Mouse (Mus musculus) urinary bladder, postnatal 25 days (tissue): ENCODE results near the gene Ppp1r9a.
A peak's percentile ranks its signal among the peaks of the same experiment; 100 is the strongest.

Experiments used
- DNase-seq: peaks from one replicate; pipeline ENCODE4 v3.0.0; 2022; ENCODE audit warnings: low spot score

The Ppp1r9a gene

DNA sequence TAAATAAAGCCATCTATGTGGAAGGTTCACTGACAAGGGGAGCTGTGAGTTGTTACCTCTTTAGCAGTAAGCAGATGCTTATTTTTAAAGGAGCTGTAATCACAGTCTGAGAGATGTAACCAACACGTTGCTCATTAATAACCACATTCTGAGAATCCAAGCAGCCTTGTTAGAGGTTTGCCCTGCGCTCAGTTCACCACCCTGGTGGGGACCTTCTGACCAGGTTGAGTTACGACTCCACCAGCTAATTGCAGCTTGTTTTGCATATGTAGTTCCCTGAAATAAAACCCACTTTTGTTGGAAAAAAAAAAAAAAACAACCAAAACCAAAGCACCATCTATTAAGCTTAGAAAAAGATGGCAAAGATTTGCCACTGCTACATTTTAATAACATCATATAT lies 205.8 kb downstream of the Ppp1r9a start:
- DNase-seq, result no peak

DNA sequence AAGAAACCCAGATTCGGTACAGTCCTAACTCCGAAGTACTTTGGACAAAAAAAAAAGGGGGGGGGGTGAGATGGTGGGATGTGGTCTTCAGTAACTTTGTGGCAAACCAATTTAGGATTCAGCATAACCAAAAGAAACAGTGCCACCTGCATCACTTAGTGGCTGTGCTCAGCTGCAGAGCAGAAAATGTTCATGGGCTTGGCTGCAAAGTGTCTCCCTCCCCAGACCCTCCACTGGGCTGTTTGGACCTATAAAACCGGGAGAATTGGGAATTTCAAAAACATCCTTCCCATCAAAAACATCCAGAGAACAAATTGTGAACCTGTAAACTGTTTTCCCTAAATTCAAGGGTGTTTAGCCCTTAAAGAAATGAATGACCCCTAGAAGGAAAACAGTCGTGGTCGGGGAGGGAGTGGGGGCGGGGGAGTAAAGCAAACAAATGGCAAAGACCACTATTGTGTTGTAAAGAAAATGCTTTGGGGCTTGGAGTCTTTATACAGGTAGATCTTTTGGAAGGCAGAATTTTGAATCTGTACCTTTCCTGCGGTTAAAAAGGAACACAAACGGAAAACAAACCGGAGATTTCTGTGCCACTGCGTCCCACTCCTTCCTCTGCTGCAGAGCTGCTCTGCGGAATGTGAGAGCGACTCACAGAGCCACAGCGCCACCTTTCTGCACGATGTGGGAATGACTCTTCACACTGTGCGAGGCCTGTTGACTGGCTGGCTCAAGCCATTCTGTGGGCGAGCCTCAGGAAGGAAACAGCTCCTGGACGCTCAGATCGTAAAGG lies 207.4 kb downstream of the Ppp1r9a start:
- DNase-seq, result peak; percentile 78

DNA sequence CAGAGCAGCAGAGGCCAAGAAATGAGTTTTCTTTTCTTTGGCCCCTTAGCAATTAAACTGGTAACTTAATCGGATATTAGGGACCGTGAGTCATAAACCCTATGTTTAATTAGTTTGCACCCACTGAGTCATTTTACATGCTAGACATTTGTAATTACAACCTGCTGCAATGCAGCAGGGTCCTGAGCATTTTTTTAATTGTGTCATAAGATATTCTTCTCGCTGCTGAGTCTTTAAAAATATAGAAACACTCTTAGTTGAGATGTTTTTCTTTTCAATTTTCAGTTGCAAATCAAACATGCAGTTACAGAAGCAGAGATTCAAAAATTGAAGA lies 208.0 kb downstream of the Ppp1r9a start:
- no peak for DNase-seq

DNA sequence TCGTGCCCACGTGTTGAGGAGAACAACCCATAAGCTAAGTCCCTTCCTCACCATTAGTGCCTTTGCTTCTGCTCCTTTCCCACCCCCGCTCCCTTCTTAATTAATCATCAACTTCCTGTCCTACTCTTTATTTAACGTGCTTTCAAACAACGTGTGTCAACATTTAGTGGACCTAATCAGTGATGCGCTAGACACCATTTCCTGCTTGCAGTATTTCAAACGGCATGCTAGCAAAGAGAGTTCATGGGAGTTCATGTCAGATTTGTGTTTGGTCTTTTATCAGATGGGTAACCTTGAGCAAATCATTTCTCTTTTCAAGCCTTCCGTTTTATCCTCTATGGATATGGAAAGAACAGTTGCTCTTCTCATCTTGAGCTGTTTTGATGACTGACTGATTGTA lies 210.4 kb downstream of the Ppp1r9a start:
- no peak for DNase-seq

DNA sequence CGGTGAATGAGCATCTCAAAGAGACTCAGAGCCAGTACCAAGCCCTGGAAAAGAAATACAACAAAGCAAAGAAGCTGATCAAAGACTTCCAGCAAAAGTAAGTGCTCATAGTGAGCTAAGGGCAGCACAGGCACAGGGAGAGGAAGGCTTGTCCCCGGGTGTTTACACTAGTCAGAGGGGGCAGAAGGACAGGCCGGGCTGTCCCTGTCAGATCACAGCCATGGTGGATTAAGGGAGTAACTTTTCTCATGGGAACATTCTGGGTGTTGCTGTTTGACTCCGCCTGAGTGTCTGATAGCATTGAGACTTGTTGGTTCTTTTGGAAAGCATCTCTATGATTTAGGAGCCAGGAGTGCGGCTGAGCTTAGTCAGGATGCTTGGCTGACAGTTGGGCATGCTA lies 211.0 kb downstream of the Ppp1r9a start:
- no peak for DNase-seq

DNA sequence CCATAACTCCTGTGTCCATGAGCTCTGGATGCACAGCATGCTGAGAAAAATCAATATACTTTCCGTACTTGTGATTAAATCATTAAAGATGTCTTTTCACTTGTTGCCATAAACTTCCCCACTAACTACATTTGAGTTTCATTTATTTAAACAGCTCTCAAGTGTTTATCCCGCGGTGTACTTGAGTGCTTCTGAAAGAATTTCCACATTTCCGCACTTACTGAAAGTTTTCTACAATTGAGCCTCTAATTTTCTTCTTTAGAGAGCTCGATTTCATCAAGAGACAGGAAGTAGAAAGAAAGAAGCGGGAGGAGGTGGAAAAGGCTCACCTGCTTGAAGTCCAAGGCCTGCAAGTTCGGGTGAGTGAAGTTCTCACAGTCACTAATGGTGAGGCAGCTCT lies 212.1 kb downstream of the Ppp1r9a start:
- no peak for DNase-seq

DNA sequence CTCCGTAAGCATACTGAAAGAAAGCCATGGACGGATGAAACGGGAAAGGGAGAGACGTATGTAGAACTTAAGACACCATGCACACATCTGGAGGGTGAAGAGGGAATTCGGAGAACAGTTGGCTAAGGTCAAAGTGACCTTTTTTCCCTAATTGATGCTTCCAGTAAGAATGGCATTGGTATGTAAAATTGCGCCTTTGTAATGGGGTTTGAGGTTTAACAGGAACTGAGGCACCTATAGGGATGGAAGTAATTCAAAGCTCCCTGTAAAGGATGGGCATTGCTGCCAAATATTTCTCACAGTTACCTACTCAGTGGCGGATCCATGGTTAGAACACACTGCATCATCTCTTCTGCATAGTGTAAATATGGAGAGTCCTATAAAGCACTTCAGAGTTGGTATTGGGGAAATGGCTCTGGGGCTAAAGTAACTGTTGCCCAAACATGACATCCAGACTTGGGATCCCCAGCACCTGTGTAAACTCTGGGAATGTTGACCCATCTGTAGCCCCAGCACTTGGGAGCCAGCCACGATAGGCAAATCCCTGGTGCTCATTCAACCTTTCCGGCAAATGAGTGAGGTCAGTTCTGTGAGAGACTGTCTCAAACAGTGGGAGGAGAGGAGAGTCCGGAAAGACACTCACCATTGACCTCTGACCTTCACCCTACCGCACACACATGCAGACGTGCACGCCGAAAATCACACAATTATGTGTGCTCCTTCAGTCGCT lies 216.6 kb downstream of the Ppp1r9a start:
- DNase-seq, result no peak

DNA sequence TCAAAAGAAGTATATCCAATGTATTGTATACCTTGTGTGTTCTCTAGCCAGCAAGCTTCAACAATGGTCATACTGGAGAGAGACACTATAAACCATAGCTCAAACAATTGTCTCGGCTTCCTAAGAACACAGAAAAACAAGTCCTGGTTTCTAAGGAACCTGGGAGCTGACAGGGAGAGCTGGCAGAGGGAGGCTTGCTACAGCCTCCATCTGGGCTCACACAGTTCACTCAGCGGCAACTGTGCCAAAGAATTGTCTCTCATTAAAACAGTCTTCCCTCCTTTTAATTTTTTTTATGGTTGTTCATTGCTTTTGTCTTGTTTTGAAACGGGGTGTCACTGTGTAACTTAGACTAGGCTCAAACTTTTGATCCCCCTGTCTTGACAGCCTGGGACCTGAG lies 217.5 kb downstream of the Ppp1r9a start:
- DNase-seq, result no peak

DNA sequence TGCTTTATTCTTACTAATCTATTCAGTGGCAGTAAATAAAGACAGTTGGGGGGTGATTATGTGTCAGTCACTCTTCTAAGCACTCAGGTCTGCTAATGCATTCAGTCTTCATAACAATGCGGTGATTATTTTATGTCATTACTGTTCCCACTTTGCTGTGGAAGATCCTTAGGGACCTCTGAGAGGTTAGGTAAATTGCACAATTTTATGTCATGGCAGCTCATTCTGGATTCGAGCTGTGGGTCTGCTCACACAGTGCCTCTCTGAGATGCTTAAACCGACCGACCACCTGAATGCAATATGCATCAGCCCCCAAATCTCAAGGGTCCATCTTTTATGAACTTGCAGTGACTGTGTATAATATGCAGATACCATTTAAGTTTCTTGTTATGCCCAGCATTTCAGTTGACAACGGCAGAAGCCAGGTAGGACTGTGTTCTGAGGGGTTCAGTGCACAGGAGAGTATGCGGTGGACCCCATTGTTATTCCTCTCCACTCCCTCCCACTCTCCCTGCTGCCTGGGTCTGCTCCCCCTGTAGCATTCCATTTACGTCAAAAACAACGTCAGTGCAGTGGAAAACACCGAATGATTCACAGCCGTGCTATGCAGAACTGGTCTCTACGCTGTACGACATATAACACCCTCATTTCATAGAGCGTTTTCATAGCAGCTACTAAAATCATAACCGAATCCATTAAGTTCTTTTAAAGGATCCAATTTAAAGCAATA lies 226.8 kb downstream of the Ppp1r9a start:
- DNase-seq, result no peak

DNA sequence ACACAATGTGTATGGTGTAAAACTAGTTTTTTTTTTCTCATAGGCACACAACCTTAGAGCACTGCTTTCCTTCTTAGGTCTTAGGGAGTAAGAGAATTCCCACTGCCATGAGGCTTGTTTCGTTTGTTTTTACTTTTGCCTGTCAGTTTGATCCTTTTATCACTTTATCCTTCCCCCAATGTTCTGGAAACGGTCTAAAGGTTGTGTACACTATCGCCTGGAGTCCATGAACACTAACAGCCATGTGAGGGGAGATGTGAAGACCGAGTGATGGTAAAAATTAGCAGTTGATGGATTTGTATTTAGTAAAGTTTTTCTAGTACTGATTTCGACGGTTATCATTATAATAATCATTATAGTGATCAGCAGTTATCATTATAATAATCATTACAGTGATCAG lies 232.3 kb downstream of the Ppp1r9a start:
- no peak for DNase-seq

DNA sequence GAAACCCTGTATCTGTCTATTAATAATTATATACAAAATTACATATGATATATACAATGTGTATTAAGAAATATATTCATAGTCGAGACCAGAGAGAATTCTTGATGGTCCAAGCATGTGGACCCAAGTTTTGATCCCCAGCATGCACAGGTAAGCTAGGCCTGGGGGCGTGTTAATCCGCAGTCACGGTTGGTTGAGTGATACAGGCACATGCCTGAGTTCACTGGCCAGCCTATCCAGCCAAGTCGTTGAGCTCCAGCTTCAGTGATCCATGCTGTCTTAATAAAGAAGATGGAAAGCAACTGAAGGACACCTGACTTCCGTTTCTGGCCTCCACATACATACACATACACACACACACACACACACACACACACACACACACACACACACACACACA lies 233.3 kb downstream of the Ppp1r9a start:
- DNase-seq, result no peak

DNA sequence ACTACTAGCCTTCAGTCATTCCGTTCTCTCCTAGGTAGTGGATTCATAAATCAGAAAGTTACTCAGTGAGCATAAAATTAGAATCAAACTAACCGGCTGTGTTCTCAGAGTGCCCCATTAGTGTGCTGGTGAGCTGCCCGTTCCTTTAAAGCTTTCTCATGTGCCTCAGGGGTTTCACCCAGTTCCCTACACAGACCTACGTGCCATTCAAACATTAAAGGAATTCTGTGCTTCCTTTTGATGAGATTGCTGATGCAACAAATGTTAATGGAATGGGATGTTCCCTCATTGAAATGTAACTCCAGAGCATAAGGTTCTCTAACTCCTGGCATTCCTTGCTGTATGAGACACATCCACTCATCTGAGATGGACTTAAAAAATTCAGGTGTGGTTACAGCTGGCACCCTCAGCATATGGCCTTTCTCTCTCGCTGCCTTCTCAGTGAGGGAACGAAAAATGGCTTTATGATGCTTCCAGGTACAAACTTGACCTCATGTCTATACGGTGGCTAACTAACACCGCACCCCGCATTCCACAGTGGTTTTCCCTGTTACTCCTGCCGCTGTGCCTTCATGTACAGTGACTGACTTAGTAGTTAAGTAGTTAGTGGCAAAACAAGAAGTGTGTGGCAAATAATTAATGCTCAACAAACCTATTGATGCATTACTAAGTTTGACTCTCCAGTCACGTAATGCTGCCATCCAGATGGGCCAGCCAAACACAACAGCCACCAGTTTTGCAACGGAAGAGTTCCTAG lies 236.3 kb downstream of the Ppp1r9a start:
- DNase-seq, result no peak

DNA sequence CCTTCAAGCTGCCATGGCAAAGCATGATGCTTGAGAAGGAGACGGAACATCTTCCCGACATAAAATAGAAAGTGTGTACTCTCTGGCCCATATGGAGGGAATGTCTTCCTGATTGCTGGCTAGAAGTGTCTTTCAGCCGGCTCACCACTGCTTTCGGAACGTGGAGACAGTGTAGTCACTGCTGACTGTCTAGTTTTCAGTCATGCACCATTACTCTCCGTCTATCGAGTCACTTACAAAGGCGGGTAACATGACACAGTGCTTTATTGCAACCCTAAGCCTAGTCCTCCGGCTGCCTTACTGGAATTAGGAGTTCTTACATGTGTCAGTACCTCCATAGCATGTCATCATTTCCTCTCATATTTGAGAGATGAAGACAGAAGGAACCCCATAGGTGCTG lies 236.9 kb downstream of the Ppp1r9a start:
- no peak for DNase-seq

DNA sequence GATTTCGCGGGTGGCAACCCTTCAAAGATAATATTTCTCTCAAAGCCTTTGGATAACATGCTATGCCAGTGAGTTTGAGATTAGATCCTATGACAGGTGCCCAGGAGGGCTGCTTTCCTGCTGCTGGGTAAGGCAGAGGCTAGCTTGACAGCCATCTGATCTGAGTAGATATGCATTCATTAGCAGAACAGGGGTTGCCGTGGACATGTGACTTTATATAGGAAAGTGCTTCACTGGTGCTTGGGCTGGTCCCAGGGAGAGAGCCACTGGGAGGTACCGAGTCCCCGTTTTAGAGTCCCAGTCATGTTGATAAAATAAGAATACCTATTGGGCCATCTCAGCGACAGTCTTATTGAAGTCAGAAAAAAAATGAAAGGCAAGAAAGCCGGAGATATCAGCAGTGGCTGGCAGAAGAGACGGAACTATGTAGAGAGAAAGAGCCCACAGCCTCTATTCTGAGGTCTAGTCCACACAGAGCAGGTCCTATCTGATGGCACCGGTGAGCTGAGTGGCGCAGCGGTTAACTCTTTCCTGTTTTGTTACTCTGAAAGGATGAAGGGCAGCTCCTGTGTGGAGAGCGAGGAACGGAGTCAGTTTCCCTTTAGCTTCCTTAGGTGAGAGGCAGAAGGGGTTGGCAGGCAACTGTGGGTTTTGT lies 244.9 kb downstream of the Ppp1r9a start:
- DNase-seq, result no peak

DNA sequence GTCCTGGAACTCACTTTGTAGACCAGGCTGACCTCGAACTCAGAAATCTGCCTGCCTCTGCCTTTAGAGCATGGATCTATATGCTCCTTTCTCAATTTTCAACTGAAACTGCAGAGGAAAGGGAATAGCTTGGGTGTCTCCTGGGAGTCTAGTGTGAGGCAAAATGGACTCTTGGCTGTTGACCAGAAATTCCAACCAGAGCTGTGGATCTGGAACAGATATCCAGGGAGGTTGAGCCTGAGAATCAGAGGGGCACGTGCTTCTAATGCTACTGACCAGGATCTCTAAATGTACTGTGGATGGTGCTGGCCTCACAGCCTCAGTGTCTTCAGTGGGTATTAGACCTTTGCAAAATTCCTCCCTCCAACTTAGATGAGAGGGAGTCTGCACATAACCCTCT lies 247.2 kb downstream of the Ppp1r9a start:
- no peak for DNase-seq

DNA sequence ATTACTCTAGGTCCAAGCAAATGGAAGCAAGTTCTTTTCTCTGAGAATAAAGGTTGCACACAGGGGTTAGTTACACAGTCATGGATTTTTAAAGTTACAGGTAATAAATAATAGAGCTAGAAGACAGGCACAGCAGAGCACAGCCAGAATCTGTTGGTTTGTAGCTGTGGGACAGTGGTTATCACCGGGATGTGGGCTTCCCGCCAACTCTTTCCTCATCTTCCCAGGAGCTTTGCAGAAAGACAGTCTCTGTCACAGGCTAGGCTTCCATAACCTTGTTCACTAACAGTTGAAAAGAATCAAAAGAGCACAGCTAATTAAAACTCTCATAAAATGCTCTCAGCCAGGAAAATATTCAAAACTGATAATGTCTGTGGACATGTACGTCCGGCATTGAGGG lies 248.5 kb downstream of the Ppp1r9a start:
- peak; percentile 14 for DNase-seq

DNA sequence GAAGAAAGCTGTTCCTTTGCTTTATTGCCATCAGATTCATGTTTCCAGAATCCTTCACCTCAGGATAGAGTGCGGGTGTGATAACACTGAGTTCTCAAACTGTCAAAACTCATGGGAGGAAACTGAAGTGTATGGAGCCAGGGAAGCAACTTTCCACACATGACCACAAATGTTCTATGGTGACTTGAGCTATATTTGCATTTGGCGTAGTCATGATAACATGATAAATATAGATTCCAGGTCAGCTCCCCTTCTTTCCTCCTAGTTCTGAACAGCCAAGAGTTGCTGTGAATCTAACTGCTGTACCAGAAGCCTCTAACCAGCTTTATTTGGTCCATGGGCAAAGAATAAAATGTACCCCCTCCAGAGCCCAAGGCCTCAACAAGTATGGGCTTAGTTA lies 249.5 kb downstream of the Ppp1r9a start:
- no peak for DNase-seq

DNA sequence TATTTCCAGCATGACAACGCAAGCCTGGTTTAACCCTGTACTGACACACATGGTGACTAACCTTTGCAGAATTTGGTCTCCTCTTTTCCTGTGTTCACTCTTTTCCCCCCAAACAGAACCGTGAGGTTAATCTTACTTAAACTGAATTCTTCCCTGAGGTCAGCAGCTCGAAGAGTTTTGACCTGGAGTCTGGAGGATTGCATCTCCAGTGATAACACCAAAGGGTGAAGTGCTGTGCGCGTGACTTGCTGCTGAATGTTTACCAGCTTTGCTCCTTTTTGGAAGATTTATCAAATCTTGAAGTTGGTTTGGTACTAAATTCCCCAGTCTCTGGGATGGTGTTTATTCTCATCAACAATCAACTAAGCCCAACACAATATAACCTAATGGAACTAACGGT lies 252.1 kb downstream of the Ppp1r9a start:
- no peak for DNase-seq

DNA sequence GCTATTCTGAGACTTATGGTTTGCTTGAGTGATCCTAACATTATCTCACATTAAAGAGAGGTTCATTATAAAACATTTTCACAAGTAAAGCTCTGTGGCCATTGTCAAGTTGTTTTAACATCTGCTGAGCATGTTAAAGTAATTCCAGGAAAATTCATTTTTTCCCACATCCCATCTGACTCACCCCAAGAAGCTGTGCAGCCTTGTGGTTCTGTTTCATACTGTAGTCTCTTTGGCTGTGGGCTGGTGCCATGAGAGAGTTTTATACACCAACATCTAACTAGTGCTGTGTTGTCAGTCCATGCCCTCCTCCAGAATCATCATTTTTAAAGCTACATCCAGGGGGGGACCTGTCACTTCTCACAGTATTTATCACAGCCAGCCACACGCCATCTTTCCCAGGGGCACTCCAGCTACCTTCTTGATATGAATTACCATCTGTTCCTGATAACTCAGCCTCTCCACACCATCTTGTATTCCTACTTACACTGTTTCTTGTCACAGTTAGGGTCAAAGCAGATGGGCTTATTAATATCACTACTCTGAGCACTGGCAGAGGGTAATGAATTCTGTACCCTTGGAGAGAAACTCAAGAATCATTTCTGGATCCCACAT lies 252.7 kb downstream of the Ppp1r9a start:
- no peak for DNase-seq

DNA sequence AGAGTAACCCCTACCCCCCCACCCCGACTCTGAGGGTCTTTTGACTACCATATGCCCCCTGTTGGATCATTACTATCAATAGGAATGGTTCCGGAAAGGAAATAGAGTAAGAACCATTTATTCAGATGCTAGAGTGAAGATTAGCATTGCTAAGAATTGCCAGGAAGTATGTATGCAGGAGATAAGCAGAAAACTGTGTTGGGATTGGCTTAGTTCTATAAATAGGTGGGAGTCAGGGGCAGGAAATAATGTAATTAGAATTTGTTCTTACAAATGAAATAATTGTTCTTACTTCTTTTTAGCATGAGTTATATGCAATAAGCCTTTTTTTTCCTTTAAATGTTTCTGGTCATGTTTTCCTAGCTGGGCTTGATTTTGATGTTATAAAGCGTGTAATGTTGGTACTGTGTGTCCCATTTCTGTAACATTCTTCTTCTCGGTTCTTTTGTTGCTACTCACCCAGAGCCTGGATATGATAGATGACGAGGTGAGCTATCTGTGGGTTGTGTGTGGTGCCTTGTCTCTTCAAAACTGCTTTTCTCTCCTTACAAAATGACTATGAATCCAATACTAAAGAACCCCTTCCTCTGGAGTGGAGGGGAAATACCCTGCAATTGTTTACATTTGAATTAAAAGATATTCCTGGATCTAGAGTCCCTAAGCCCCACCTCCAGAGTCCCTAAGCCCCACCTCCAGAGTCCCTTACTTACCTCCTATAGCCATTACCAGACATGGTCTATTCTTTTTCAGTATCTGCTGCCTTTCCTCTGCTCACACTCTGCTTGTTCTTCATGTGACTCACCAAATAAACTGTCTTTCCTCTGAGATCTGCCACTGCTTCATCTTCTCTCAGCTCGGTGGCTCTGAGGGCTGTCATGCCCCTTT lies 254.1 kb downstream of the Ppp1r9a start:
- DNase-seq, result no peak
